Mouse (Mus musculus): ENCODE data around the gene Adora3.

GRCm38 (mm10) chr3:105870558-105870957, at the start of gene Adora3, which contains the start of gene Tmigd3:
- TF ChIP-seq POLR2A (IDR thresholded peaks at IDR 0.05; ENCODE audit: insufficient read depth, low read depth, low read length) (no peak), CTCF (IDR thresholded peaks at IDR 0.05) (no peak), EP300 (IDR thresholded peaks at IDR 0.05; ENCODE audit: insufficient read depth, low read depth, low read length) (no peak)

Data from heart, adult 2 months (tissue).